Comparison of ENCODE assay signal across 25 mouse cellular contexts in the genomic region with DNA sequence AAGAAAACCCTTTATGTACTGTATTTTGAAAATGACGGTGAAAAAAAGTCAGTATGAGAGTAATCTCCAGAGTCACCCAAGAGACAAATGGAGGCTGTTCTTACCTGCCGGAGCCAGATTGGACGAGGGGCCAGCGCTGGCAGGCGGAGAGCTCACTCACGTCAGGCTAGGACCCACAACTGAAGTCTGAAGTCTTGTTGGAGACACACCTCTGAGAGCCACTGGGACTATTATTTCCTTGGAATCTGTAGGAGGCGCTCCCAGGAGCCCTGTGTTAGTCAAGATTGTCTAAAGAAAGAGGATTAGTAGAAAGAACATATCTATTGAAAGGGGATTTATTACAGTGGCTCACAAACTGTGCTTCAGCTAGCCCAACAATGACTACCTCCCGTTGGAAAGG. TPM values are rescaled to one million over a fixed set of nuclear protein-coding genes. Genes with fewer than 3 reads are reported as not detected.
"Had no signal": no experiment of that assay in that cellular context is flagged by ENCODE, and none has a peak within 500 bp of the region (broad histone marks: within the 10 kb centered on the region; RNA-seq: fewer than 3 reads in every experiment).

No protein-coding gene starts in this region.

- H3K9ac ChIP-seq: heart, embryonic 13.5 days; heart, embryonic 15.5 days; hindbrain, embryonic 13.5 days; hindbrain, embryonic 15.5 days; limb, embryonic 13.5 days; limb, embryonic 15.5 days; liver, embryonic 12.5 days; liver, embryonic 14.5 days had no signal

- H3K27me3 ChIP-seq: heart, embryonic 13.5 days; heart, embryonic 15.5 days; hindbrain, embryonic 13.5 days; hindbrain, embryonic 15.5 days; limb, embryonic 13.5 days; limb, embryonic 15.5 days; liver, embryonic 12.5 days had no signal

- H3K4me3 ChIP-seq: heart, embryonic 10.5 days; heart, embryonic 13.5 days; heart, embryonic 15.5 days; hindbrain, embryonic 13.5 days; hindbrain, embryonic 15.5 days; layer of hippocampus, adult 2 months; left cerebral cortex, adult 2 months; limb, embryonic 13.5 days; limb, embryonic 15.5 days; liver, embryonic 12.5 days had no signal

- H3K36me3 ChIP-seq: heart, embryonic 10.5 days; heart, embryonic 13.5 days; heart, embryonic 15.5 days; hindbrain, embryonic 13.5 days; hindbrain, embryonic 15.5 days; limb, embryonic 13.5 days; limb, embryonic 15.5 days; liver, embryonic 12.5 days had no signal

- H3K27ac ChIP-seq: heart, embryonic 10.5 days; heart, embryonic 13.5 days; heart, embryonic 15.5 days; hindbrain, embryonic 13.5 days; hindbrain, embryonic 15.5 days; hindbrain, postnatal 0 days; layer of hippocampus, adult 2 months; left cerebral cortex, adult 2 months; limb, embryonic 13.5 days; limb, embryonic 15.5 days; liver, embryonic 12.5 days; liver, embryonic 14.5 days had no signal

- H3K9me3 ChIP-seq: heart, embryonic 15.5 days; limb, embryonic 15.5 days; liver, embryonic 12.5 days had no signal

- H3K4me1 ChIP-seq: heart, embryonic 10.5 days; heart, embryonic 13.5 days; heart, embryonic 15.5 days; hindbrain, embryonic 13.5 days; hindbrain, embryonic 15.5 days; limb, embryonic 15.5 days; liver, embryonic 12.5 days had no signal

- DNase-seq: gastrocnemius, postnatal 14 days; gastrocnemius, postnatal 36 days; heart, adult 18-20 months; heart, postnatal 14 days; heart, postnatal 36 days; kidney, adult 11 months; kidney, adult 8-10 months; kidney, postnatal 10 days; kidney, postnatal 25 days; kidney, postnatal 4 days had no signal

- H3K4me2 ChIP-seq: heart, embryonic 13.5 days; heart, embryonic 15.5 days; hindbrain, embryonic 13.5 days; hindbrain, embryonic 15.5 days; limb, embryonic 13.5 days; limb, embryonic 15.5 days; liver, embryonic 12.5 days had no signal

- ATAC-seq: hindbrain, postnatal 0 days; intestine, embryonic 16.5 days; liver, embryonic 12.5 days had no signal

RNA-seq across cellular contexts. Expression of a gene that starts 16.4 kb away (rescaled TPM):
- total RNA-seq: hematopoietic stem cell, adult 5-6 weeks had no signal
- polyA plus RNA-seq: heart, embryonic 10.5 days; kidney, embryonic 14.5 days; liver, embryonic 12.5 days; liver, embryonic 14.5 days had no signal
